Mouse (Mus musculus) adrenal gland, adult 8-10 months (tissue): ENCODE results near the gene Gm13030. TPM values are rescaled to one million over a fixed set of nuclear protein-coding genes. Genes with fewer than 3 reads are reported as not detected.

Experiments used
- total RNA-seq, 4 experiments: library from RNA; stranded (reverse); gene quantifications; 2 replicates each; pipeline ENCODE4 v1.2.4; 2022

The Gm13030 gene
- total RNA-seq, 4 experiments from 2014 or later = not detected

Other genes starting within 250 kb of the Gm13030 start
- gene Vwa5b1, start 238.1 kb downstream of the Gm13030 start, total RNA-seq = under 1 TPM in 1 of 4 experiments, not detected in 3; 0.06 TPM
- under 1 TPM in 3 of 4 experiments, not detected in 1; 0.52 to 0.81 (median 0.68) TPM for gene Pla2g2c, start 149.2 kb downstream of the Gm13030 start, total RNA-seq
- gene Ubxn10, start 136.8 kb downstream of the Gm13030 start, total RNA-seq = 1 to 10 TPM; 1.0 to 3.9 (median 2.3) TPM
- gene Pla2g2f, start 116.3 kb downstream of the Gm13030 start, total RNA-seq = 10 to 100 TPM; 27.9 to 46.9 (median 39.1) TPM
- gene Pla2g2d, start 98.2 kb downstream of the Gm13030 start, total RNA-seq = 1 to 10 TPM; 1.8 to 4.1 (median 2.8) TPM
- gene Pla2g5, start 10.5 kb downstream of the Gm13030 start, total RNA-seq = 10 to 100 TPM; 13.3 to 43.8 (median 24.8) TPM
- gene Pla2g2e, start 4.0 kb upstream of the Gm13030 start, total RNA-seq = 1 to 10 TPM in 2 of 4 experiments, under 1 TPM in 2; 0.46 to 2.9 (median 0.86) TPM
- gene Otud3, start 40.0 kb upstream of the Gm13030 start, total RNA-seq = 10 to 100 TPM; 10.6 to 11.7 (median 11.3) TPM
- gene Rnf186, start 93.1 kb upstream of the Gm13030 start, total RNA-seq = not detected
- 10 to 100 TPM; 19.1 to 23.0 (median 21.1) TPM for gene Tmco4, start 98.9 kb upstream of the Gm13030 start, total RNA-seq
- under 1 TPM; 0.48 to 0.99 (median 0.84) TPM for gene Htr6, start 201.6 kb upstream of the Gm13030 start, total RNA-seq
- gene Nbl1, start 219.0 kb upstream of the Gm13030 start, total RNA-seq = 10 to 100 TPM; 55.4 to 73.9 (median 64.2) TPM